Mouse (Mus musculus) c-Kit-positive CD71-negative TER-119-negative erythroid progenitor cells, embryonic 14.5 days (primary cell): ENCODE results near the gene Rex1bd.
"Not testable (repeated sequence)": the region's sequence is repeated elsewhere in the genome, so short reads cannot be mapped to it uniquely, and the experiment has no call there.

ENCODE experiments used
- DNase-seq: peaks from one replicate; pipeline ENCODE4 v3.0.0-alpha.2; 2013; ENCODE audit warnings: low read depth

Gene Rex1bd

DNA sequence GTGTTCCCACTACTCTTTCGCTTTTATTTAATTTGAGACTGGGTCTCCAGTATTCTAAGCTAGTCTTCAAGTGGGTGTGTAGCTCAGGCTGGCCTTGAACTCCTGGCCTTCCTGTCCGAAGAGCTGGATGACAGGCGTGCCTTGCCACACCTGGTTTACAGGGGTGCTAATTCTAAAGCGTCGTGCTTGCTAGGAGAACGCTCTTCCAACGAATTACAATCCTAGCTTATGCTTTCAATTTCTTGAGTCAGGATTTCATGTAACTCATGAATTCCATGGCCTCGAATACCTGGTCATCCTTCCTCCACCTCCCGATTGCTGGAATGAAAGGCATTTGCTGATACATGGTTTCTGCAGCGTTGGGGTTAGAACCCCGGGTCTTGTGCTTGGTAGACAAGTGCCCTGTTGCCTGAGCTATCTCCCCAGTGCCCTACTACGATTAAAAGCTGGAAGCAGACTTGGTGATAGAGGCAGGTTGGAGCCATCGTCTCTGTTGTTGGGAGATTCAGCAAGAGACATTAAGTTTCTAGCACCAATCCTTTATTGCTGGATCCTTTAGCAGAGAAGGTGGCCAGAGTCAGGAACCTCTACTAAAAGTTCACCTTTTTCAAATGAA lies 21.7 kb upstream of the Rex1bd start:
- DNase-seq: no peak

DNA sequence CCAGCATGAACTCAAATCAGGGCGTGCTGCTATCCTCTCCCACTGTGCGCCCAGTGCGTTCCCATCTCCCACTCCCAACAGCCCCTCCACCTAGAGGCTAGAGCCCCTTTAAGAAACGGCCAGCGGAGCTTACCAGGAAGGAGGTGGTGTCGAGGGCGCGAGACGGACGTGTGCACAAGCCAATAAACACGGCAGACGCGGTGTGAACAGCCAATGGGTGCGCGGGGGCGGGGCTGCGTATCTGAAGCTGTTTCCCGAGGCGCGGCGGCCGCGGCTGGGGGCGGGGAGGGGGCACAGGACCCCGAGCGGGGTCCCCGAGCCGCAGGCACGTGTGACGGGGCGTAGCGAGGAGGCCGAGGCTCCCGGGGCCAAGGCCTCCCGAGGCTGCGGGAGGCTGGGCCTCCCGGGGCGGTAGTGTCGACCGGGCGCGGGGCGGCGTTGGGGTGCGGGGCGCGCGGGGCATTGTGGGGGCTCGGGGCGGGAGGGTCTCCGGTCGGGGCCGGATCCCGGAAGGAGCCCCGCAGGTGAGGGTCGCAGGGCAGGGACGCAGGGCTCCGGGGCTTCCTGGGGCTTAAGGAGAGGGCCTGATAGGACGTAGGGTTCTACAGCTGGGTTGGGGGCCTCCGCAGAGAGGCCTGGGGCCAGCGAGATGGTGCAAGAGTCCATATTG lies 21.1 kb upstream of the Rex1bd start, which contains the start of the genes Fkbp8 and Kxd1:
Fkbp8 (plus strand) TSS at position 213 of the 670 bp plus-strand sequence.
Kxd1 (minus strand) TSS at position 445 of the 670 bp plus-strand sequence.
- DNase-seq: peak; percentile 89

GRCm38 (mm10) chr8:70527111-70527511 lies 20.6 kb upstream of the Rex1bd start:
- DNase-seq: no peak

- DNase-seq: peak; percentile 96
These were observed 16.2 kb upstream of the Rex1bd start for GRCm38 (mm10) chr8:70522592-70523403.

- no peak for DNase-seq
These were observed 13.1 kb upstream of the Rex1bd start for GRCm38 (mm10) chr8:70519606-70520005.

DNA sequence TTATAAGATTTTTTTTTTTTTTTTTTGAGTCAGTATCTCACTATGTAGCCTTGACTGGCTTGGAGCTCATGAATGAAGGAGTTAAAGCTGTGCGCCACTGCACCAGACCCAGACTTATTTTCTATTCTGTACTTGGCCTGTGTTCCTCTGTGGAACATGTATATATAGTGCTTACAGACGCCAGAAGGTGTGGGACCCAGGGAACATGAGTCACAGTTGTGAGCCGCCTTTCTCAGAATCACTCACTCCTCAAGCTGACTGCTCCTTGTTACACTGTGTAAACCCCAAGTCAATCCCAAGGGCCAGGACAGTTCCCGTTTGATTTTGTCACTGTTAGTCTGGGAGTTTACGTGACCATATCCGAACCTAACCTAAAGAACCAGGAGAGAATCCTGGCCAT lies 12.5 kb upstream of the Rex1bd start:
- DNase-seq: no peak

GRCm38 (mm10) chr8:70517940-70518643 lies 11.5 kb upstream of the Rex1bd start:
- no peak for DNase-seq

- no peak for DNase-seq
These were observed 6.9 kb upstream of the Rex1bd start for GRCm38 (mm10) chr8:70513441-70513840.

GRCm38 (mm10) chr8:70512253-70512903 lies 5.8 kb upstream of the Rex1bd start:
- DNase-seq: no peak

GRCm38 (mm10) chr8:70511770-70512169 lies 5.2 kb upstream of the Rex1bd start:
- DNase-seq: no peak

- DNase-seq: not testable (repeated sequence)
These were observed 4.6 kb upstream of the Rex1bd start for GRCm38 (mm10) chr8:70511174-70511573.

GRCm38 (mm10) chr8:70510228-70510915 lies 3.8 kb upstream of the Rex1bd start, which contains the start of gene Uba52:
Gene Uba52, minus strand, starts transcription at chr8:70510801.
- peak; percentile 96 for DNase-seq

DNA sequence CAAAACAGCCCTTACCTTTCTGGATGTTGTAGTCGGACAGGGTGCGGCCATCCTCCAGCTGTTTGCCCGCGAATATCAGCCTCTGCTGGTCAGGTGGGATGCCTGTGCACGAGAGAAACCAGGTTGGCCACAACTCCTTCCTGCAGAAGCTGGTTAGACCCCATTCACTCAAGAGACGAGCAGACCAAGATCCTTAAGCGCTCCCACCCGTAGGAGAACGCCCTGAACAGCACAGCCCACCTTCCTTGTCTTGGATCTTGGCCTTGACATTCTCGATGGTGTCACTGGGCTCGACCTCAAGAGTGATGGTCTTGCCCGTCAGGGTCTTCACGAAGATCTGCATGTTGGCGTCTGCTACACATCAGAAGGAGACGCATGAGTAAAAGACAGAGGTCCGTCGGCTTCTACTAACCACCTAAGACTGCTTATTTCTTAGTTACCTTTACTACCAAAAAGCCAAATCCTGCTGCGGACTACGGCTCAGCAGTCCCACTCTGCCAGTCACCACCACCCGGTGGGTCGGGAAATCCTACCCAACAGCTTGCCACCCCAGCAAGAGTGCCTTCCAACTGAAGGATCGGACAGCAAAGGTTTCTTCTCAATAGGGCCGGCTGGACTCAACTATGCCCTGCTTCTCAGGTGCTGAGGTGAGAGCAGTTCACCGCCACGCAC lies 2.9 kb upstream of the Rex1bd start:
- DNase-seq: no peak

- no peak for DNase-seq
These were observed 458 bp upstream of the Rex1bd start for GRCm38 (mm10) chr8:70507027-70507393.

DNA sequence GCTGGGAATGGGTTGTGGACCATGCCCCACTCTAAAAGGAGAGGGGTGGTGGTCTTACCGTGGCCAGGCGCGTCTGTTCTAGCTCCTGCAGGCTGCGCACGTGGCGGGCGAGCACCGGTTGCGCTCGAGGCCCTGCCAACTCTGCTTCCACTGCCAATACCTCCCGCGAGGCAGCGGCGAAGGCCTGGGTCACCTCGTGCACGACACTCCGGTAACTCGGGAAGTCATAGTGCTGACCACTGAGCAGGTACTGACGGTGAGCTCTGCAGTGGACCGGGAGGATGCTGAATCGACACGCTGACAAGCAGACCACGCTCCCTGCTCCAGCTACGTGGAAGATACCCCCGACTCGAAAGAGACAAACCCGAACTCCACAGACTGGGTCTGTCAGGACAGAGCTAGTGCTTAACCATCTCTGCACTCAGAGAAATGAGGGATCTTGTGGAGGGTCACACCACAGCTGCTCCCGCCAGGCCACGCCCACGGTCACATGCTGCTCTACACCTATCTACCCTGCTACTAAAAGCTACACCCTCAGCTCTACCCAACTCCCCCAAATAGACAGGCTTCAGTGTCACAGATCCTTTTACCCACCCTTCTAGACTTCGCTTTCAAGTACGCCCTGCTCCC lies 739 bp downstream of the Rex1bd start:
- DNase-seq: no peak

- DNase-seq: peak; percentile 88
These were observed 1.7 kb downstream of the Rex1bd start for GRCm38 (mm10) chr8:70504851-70505250.

DNA sequence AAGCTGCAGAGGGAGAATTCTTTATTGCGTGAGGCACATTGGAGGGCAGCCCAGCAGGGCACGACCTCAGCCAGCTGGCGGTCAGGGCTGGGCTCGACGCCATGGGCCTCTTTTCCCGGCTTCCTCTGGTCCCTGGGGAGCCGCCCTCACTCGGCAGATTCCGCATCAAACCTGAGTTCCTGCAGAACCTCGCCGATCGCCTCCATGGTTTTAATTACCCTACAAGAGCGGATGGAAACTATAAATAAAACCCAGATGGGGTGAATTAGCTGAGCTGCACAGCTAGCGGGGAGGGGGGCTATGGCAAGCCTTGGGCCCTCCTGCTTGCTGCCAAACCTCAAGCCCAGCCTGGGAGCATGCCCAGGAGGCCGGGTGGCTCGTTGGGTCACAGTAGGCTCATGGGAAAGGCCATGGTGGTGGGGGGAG lies 2.2 kb downstream of the Rex1bd start:
- no peak for DNase-seq

DNA sequence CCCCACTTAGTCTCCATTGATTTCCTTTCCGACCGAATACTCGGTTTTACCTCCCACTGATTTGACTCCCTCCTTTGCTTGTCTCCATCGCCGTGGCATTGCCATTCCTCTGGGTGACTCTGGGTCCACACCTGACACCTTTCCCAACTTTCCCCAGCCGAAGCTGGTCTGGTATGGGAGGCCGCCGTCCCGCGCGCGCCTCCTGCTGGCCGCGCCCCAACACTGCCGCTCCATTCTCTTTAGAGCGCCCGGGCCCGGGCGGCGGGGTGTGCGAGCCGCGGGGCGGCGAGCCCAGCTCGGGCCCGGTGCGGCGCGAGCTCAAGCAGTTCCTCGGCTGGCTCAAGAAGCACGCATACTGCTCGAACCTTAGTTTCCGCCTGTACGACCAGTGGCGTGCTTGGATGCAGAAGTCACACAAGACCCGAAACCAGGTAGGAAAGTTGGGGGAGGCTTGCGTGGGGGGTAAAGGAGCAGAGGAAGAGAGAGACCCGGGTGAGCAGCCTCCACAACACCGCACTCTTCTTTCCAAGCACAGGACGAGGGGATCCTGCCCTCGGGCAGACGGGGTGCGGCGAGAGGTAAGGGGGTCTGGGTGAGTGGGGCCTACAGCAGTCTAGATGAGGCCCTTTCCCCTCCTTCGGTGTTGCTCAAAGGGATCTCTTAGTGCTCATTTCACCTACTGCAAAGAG lies 3.3 kb downstream of the Rex1bd start:
- no peak for DNase-seq

DNA sequence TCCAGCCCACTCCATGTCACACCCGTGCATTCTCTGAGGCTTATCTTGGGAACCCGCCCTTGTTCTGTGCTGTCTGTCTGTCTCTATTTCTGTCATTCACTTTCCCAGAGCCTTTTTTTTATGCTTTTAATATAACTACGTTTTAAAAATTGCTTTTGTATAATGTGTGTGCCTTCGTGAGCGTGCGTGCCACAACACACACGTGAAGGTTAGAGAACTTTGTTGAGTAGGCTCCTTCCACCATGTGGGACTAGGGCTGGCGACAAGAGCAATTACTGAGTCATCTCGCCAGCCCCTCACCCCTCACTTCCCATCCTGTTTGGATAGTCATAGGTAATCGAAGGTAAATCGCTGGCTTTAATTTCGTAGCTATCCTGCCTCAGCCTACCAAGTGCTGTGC lies 4.0 kb downstream of the Rex1bd start:
- no peak for DNase-seq
